Mouse (Mus musculus): ENCODE measurements at regions not wholly inside any gene's neighbourhood (a gene's known extent, or its start where the extent isn't known, plus 50 kb on each side); places are given as distances from the start of the nearest gene placed in this dataset.

DNA sequence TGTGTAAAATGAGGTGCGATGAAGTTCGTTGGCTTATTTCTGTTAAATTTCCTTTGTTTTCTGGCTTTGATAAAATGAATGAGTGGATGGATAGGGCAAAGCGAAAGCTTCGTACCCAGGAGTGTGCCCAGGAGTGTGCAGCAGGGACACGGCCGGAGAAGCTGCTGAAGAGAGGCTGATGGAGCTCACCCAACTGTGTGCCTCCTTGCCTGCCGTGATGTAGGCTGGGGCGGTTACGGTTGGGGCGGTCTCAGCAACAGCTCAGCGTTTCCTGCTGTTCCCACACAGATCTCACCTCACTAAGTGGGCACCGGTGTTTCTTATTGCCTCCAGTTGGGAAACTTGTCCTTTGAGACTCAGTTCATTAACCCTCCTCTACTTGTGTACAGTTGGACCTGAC lies 208.2 kb upstream of the Ttc29 start:
- DNase-seq (ENCODE audit: low read depth): no peak

DNA sequence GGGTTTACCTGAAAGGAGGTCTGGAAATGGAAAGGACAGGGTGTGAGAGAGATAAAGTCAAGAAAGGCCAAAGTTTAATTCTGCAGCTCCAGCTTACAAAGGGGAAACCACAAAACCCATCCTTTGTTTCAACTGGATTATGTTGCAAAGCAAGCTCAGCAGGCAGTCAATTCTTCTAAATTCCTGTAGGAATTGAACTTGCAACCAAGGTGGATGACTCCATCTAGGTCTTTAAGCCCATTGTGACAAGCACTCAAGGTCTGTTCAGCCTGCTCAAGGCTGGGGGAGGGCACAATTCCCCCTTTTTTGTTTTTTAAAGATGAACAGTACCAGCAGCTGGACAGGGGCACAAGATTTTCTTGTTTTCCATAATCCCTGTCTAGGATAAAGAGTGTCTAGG lies 200.0 kb upstream of the Ttc29 start:
- DNase-seq (ENCODE audit: low read depth): no peak

DNA sequence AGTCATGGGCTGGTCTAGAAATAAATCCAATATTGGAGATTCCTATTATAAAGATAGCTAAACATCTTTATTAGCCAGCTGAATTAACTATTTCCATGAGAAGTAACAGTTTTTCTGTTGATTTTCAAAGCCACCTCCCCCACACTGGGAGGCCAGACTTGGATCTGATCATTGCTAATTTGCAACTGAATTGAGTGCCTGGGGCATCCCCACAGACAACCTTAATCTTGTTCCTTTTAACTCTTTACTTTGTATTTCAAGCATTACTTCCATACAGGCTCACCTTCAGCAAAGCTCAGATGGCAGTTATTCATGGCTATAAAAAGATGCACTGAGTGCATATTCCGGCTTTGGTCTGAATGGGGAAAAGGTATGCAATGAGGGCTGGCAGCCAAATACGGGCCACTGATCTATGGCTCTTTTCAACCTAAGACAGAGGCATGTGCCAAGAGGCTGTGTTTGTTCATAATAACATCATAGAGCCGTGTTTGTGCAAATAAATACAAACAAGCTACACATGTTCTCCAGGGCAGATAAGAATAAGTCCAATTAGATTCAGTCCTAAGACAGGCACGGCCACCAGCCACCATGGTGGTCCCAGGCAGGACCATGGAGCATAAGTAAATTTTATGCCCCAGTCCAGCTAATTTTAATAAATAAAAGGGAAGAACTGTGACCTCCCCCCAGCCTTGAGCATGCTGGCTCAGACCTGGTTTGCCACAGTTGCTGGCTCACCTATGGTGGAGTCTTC lies 194.5 kb upstream of the Ttc29 start:
- DNase-seq (ENCODE audit: low read depth): no peak

DNA sequence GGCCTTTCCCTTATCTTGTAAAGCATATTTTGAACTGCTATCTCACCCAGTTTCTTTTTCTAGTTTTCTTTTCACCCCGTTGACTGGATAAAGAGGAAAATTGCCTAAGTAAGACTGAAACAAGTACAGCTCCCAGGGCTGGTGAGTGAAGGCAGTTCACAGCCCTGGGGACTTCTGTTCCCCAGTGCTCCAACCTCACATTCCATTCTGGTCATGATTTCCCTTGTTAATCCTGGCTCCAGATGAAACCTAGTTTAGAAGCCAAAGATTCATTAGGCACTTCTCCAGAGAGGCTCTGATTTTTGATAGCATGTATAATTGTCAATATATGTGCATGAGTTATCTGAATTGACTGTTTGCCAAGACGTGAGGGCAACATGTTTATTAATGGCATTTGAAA lies 191.6 kb upstream of the Ttc29 start:
- no peak for DNase-seq (ENCODE audit: low read depth)

DNA sequence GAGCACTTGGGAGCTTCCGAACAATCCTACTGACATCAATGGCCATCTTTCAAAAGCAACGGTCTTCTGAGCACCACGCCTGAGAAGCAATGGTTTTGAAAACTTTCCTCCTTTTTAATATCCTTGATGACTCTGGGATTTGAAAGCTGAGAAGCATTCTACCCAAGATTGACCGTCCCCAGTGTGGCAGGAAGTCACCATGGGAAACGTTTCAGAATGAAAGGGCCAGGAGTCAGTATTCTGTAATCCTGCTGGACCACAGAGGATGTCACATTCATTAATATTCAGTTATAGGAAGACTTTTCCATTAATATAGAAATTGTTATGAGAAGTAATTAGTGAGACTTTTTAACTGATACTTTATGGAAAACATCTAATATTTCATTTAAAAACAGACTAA lies 190.1 kb upstream of the Ttc29 start:
- no peak for DNase-seq (ENCODE audit: low read depth)

DNA sequence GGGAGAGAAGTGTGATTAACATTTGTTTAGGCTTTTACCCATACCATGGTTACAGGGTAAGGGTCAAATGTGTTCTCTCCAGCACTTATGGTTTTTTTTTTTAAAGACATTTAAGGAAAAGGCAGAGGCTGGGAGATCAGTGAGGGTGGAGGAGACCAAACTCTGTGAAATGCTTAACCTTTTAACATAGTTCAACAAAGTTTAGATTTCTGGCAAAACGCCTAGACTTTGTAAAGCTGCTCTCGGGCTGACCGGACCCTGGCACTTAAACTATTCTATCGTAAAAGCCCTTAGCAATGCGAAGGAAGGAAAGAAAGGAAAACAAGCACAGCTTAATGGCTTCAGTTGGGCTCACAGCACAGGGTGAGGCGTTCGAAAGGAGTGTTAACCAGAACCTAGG lies 189.6 kb upstream of the Ttc29 start:
- no peak for DNase-seq (ENCODE audit: low read depth)

DNA sequence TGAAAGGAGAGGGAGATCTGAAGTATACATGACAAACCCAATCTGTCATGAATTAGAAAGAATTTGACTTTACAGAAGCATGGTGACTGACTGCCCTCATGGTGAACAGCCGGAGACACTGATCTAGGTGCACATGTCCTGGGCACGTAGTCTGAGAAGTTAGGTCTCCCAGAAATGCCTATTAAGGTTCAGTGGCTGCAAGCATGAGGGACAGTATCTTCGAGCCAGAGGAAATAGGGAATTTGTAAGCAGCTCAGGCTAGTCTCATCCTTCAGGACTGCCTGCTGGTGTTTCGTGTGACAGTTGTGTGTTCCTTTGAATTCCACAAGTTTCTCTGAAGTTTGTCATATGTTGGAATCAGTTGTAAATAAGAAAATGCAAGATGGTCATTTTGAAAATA lies 189.2 kb upstream of the Ttc29 start:
- DNase-seq (ENCODE audit: low read depth): no peak

DNA sequence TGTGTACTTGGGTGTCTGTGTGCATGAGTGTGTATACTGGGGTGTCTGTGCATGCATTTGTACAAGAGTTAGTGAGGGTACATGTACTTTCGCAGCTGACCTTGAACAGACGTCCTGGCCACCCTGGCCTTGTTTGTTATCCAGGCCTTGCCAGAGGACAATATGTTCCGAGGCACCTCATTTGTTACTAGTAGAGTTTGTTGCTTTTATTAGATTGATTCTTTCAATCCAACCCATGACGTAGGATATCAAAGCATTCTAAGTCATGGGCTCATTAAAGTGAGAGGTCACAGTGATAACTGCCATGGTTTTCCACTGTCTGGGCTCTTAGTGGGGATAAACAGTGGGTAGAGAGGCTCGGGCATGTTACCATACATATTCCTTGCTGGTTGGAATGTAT lies 188.1 kb upstream of the Ttc29 start:
- DNase-seq (ENCODE audit: low read depth): no peak

DNA sequence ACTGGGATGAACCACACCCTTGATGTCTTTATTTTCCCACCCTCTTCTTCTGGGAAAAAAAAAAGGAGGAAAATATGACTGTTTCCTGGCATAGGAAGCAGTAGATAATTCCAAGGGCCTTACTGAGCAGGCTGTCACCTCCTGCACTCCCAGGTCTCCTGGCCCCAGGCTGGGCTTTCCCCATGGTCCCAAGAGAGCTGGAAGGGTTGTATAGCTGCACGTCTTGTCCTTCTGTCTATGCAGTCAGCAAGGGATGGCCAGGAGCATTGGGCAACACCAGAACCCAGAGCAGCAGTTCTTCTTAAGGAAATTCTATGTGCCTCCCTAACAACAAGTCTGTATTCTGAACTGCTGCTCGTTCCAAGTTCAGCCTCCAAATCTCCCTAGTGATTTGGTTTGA lies 185.7 kb upstream of the Ttc29 start:
- no peak for DNase-seq (ENCODE audit: low read depth)

DNA sequence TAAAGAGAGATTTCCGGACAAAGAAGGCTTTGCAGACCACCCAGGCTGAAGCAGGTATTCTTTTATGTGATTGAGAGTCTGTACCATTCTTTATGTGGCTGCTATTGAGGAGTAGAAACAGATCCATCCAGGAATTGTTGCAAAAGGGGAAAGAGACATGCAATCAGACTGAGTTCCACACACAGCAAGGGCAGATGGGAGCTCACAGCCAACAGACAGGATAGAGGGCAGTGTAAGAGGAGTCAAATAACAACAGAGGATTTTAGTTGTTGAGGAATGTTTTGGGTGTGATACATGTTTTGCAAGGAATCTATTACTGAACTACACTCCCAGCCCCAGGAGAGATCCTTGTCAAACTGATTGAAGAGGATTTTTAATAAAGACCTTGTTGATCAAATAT lies 184.2 kb upstream of the Ttc29 start:
- DNase-seq (ENCODE audit: low read depth): no peak

DNA sequence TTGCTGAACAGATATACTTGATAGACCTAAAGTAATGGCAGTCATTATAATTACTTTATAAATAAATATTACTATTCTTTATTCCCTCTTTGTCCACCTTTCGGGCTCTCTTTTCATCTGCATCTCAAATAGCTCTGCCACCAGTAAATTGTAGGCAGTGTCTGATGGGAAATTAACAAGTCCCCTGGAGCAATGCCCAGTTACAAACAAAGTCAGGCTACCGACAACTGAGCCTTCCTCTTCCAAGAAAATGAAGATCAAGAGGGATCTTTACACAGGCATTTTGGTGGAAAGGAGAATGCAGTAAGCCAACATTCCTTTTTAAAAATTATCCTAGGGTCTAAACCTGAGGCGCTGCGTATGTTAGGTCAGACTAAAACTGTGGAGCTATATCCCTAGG lies 181.3 kb upstream of the Ttc29 start:
- DNase-seq (ENCODE audit: low read depth): no peak

DNA sequence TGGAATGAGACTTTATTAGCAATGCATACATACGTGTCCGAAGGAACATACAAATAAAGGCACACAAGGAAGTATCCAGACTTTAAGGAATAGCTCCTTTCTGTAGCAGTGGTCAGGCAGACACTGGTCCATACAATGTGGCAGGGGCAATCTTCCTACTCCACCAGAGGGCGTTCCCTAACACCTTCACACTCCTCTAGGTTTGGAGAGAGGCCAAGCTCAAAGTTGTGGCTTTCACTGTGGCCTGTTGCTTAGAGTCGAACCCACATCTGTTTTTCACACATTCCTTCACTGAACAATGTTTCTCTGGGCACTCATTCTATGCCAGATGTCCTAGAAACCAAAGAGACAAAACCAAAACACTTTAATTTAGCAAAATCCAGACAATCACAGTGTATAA lies 178.4 kb upstream of the Ttc29 start:
- DNase-seq (ENCODE audit: low read depth): no peak

DNA sequence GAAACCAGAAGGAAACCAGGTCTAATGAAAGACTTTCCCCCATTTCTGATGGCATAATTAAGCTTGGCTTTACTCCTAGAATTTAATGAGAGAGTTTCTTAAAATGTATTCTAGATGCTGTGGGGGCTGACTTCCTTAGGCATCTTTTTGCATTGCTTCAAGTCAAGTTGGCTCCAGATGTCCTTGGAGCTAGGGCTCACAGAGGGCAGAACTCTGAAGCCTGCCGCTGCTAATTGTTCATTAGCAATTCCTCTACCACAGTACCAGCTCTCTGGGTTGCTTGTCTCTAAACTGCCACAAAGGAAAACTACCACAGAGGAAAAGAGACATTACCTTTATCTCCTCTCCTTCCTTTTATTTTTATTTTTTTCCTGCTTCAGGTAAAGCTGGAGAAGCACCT lies 175.9 kb upstream of the Ttc29 start:
- DNase-seq (ENCODE audit: low read depth): no peak

DNA sequence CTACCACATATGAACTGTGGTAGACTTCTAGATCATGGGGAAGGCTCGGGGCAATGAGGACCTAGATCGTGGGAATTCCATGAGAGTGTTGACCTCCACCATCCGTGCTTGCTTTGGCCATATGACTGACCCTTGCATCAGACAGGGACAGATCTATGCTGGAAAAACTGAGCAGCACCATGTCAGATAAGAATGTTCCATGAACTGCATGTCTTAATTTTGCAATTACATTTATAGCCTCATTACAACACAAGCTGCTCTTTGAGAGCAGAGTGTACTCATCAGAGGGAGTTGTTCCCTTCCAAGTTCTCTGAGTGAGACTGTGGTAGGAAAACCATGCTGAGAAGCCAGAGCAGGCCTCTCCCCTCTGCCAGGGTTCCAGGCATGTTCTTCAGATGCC lies 166.4 kb upstream of the Ttc29 start:
- no peak for DNase-seq (ENCODE audit: low read depth)

DNA sequence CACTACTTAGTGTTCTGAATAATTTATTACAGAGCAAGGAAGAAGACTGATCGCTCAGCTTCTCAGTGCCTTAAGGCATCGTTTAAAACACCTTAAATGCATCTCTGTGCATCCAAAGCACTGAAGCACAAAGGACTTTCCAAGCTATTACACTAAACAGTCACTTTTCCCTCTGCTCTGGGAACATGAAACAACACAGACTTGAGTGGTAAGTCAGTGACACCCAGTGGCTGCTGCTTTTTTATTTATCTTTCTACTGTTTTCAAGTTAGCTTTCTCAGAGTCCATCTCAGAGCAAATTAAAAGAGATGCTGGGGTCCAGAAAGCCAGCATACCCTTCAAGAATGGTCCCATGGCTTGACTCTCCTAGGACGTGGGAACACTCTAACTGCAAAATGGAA lies 162.3 kb upstream of the Ttc29 start:
- no peak for DNase-seq (ENCODE audit: low read depth)

DNA sequence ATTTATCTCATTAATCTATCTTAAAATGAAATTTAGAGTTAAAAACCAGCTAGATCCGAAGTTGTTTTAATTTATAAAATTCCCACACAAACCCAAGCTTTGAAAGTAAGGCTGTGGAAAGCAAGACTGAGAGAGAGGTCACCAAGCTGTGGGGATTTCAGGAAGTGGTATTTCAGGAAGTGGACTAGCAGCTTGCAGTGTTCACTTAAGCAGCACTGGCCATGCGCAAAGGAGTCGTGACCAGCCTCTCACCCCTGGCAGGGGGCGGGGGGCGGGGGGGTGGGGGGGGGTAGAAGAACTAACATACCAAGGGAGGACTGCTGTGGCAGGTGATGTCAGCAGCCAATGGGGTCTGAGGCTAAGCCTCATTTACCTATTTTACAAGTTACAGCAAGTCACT lies 158.7 kb upstream of the Ttc29 start:
- DNase-seq (ENCODE audit: low read depth): no peak

DNA sequence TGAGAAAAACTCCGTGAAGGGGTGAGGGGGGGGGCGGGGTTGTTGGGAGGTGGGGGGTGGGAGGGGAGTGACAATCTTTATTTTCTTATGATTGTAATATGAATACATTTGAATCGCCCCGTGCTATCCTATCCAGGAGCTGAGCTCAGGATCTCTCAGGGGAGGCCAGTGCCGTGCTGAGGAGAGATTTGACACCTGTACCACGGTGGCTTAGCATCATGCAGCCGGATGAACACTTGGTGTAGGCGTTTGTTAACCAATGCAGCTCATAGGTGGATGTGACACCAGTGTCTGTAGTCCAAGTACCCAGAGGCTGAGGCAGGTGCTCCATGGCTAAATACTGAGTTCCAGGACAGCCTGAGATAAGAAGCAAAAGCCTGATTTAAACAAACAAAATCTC lies 158.2 kb upstream of the Ttc29 start:
- no peak for DNase-seq (ENCODE audit: low read depth)

DNA sequence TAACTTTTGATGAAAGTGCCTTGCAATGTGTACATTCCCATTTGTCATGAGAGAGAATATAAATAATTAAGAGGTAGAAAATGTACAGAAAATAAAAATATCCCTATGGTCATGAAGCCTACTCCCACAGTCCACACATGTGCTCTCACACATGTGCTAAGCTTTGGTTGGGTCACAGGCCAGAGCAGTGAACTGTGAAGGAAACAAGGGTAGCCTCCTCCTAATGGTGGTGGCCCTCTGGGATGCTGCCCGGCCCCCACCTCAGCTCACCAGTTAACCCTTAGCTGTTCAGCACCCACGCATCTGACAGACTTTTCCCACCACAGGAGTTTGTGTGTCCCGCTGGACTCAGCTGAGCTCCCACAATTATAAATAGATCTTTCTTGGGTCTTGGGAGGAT lies 157.6 kb upstream of the Ttc29 start:
- no peak for DNase-seq (ENCODE audit: low read depth)

DNA sequence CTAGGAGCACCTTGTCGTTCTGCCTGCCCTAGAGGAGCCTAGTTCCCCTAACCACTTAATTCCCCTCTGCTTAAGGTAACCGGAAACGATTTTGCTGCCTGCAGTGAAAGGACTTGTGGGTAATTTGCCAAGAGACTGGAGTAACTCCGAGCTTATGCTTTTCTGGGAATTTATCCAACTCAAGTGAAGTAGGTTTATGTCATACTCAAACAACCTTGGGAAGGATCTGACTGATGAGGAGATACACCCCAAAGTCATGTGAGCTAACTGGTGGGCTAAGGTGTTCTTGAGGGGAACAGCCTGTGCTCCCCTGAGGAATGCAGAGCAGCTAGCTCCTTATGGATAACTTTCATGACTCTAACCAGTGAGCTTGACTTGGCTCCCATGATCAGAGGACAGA lies 155.7 kb upstream of the Ttc29 start:
- no peak for DNase-seq (ENCODE audit: low read depth)

DNA sequence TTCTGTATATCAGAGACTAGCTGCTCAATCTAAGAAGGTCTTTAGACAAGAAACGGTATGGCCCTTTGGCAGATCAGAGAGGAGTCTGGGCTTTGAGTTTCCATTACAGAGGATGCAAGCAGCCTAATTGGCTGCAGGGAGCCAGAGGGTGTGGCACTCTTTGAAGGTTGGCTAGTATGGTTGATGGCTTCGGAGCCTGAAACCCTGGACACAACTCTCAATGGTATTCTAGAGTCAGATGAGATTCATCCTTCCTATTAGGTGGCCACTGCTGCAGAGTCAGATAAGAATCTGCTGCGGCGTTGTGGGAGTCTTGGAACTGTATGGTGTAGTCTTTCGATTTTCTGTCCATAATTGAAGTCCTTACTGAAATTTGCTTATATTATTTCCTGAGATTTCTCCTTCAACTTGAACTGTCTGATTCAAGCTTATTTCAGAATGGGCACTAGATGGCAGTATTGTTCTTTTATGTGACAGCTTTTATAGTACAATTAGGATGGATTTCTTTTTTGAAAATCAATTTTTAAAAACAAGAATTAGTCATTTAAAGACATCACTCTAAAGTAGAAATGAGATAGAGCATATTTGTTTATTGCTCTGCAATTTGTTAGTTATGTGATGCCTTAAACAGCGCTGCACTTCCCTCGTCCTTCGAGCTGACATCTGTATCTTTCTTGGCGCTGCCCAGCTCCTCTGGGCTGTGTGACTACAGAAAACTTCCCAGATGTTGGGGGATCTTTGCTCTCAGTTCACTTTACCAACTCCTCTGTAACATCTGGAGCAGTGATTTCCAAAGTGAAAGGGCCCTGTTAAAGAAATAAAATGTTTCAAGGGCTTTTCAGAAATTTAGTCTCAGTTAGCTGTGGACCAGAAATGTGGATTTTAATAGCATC lies 151.0 kb upstream of the Ttc29 start:
- no peak for DNase-seq (ENCODE audit: low read depth)

DNA sequence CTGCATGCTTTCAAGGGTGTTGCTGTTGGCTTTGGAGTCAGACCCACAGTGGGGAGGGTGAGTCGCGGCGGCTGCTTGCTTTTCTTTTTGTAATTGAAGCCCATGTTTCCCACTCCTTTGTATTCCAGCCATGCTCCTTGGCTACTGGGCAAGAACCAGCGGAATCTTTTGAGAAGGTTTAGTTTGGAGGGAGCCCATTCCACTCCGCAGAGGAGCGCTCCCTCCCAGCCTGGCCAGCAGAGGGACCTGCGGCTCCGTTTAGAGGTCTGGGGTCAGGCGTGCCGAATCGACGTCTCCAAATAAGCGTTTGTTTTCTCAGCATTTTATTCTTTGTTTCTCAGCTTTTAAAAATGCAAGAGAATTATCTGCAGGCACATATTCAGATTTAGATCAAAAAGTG lies 149.6 kb upstream of the Ttc29 start:
- no peak for DNase-seq (ENCODE audit: low read depth)

DNA sequence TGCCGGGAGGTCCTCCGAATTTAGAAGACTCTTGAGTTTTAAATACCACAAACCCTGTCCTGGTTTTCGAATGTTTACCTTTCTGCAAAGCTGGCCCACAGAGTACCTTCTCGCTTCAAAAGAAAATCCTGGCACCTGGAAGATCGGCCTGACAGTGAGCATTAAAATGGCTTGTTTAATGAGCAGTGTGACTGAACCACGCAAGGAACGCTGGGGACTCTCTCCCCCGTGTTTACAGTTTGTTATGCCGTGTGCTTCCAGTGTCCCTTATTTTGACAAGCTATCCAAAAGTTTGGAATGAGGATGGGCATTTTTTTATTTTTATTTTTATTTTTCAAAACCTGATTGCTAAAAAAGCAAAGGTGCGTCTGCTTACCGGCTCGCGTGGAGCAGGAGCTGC lies 148.9 kb upstream of the Ttc29 start:
- DNase-seq (ENCODE audit: low read depth): no peak

DNA sequence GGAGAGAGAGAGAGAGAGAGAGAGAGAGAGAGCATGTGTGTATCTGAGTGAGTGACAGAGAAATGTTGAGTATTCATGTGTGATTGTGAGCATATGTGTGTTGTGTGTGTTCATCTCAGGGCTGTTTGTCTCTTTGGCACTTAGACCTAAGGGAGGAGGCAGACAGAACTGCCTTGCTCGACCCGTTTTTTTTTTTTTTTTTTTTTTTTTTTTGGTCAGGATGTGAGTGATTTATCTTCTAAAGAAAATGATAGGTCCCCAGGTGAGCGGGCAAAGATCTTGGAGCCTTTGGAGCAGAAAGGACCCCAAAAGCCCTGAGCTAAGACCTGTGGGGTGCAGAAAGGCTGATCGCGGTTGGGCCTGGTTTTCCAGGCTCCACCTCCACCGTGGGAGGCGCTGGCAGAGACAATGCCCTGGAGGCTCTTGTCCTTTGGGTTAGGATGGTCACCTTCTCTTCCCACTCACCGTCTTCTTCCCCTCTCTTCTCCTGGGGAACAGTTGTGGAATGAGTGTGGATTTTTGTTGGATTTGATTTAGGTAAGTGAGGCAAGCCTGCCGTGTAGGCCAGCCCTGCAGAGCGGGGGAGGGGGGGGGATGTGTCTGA lies 147.1 kb upstream of the Ttc29 start:
- DNase-seq (ENCODE audit: low read depth): no peak
